Mouse (Mus musculus) thymus, adult 2 months (tissue): Measurements from ENCODE around the gene St3gal4. TPM values are rescaled to one million over a fixed set of nuclear protein-coding genes. Genes with fewer than 3 reads are reported as not detected.
A peak's percentile ranks its signal among the peaks of the same experiment; 100 is the strongest.

Experiments
- DNase-seq: peaks from one replicate; pipeline ENCODE4 v3.0.0; 2021
- H3K27ac ChIP-seq: fragments of 200-500 bp; 2 replicates; pipeline ENCODE4 v1.5.1; 2012; ENCODE audit warnings: low read length, control low read depth; ENCODE audit not compliant: control insufficient read depth, insufficient read depth
- H3K27me3 ChIP-seq: fragments of 200-500 bp; 2 replicates; pipeline ENCODE4 v1.6.1; 2012; ENCODE audit warnings: mild to moderate bottlenecking, low read length, moderate library complexity, mixed read lengths; ENCODE audit not compliant: control insufficient read depth, insufficient read depth
- H3K36me3 ChIP-seq: fragments of 200-500 bp; 2 replicates; pipeline ENCODE4 v1.6.1; 2012; ENCODE audit warnings: mild to moderate bottlenecking, low read length, moderate library complexity; ENCODE audit not compliant: control insufficient read depth, insufficient read depth
- H3K4me1 ChIP-seq: fragments of 200-500 bp; replicated peaks from 2 replicates; pipeline ENCODE4 v1.6.1; 2012; ENCODE audit warnings: low read length; ENCODE audit not compliant: control insufficient read depth, insufficient read depth
- H3K4me3 ChIP-seq: fragments of 200-500 bp; 2 replicates; pipeline ENCODE4 v1.5.1; 2012; ENCODE audit warnings: mild to moderate bottlenecking, low read length, control low read depth, moderate library complexity; ENCODE audit not compliant: control insufficient read depth, insufficient read depth
- CTCF ChIP-seq: fragments of 200-500 bp; IDR thresholded peaks from 2 replicates; pipeline ENCODE4 v1.5.1; 2012; ENCODE audit warnings: mild to moderate bottlenecking, control low read depth, low read length, moderate library complexity, borderline replicate concordance; ENCODE audit not compliant: control insufficient read depth, poor library complexity, insufficient read depth; ENCODE audit errors: extremely low read depth
- POLR2A ChIP-seq: fragments of 200-500 bp; IDR thresholded peaks from 2 replicates; pipeline ENCODE4 v1.6.1; 2012; ENCODE audit warnings: mild to moderate bottlenecking, low read length, control low read depth, moderate library complexity; ENCODE audit not compliant: control insufficient read depth, poor library complexity, insufficient read depth; ENCODE audit errors: extremely low read depth
- WGBS: fragments of 180-500 bp; shearing (Covaris S2); methylation state at CpG from one replicate; pipeline ENCODE4 v1.1.7; 2018; 5-methylcytosine and 5-hydroxymethylcytosine counted together
- polyA plus RNA-seq: library from polyadenylated mRNA; depleted of rRNA; stranded (reverse); fragments of >200 nt; gene quantifications from 2 replicates; pipeline ENCODE4 v1.2.3, GENCODE M21; 2012

St3gal4 gene
- polyA plus RNA-seq, 1 experiment, result 8.9 TPM

- H3K27ac ChIP-seq, result no peak overlapping the region
- H3K4me1 ChIP-seq, result peaks cover 17% of the 10 kb centered on the region
- DNase-seq, result peak; percentile 19
- WGBS, result 1% methylated on average over 4 of the region's 4 CpGs
- TF ChIP-seq CTCF (no peak), POLR2A (no peak)
- H3K36me3 ChIP-seq, result no peaks in the 10 kb centered on the region
- H3K27me3 ChIP-seq, result no peaks in the 10 kb centered on the region
- peak overlapping the region; percentile 65 for H3K4me3 ChIP-seq
These were observed 3.3 kb downstream of the St3gal4 start for GRCm38 (mm10) chr9:35115804-35116203.

- peaks cover 17% of the 10 kb centered on the region for H3K4me1 ChIP-seq
These were observed 3.8 kb downstream of the St3gal4 start for GRCm38 (mm10) chr9:35115299-35115698.

GRCm38 (mm10) chr9:35114234-35114633, 4.8 kb downstream of the St3gal4 start:
- Histone ChIP-seq H3K27me3 (no peaks in the 10 kb centered on the region), H3K4me3 (no peak overlapping the region), H3K36me3 (no peaks in the 10 kb centered on the region), H3K4me1 (peaks cover 17% of the 10 kb centered on the region), H3K27ac (no peak overlapping the region)
- DNase-seq, result no peak
- no peak for TF ChIP-seq POLR2A
- TF ChIP-seq CTCF, result no peak
- 79% methylated on average over 3 of the region's 3 CpGs for WGBS

More at GRCm38 (mm10) chr9:35115299-35115698, 3.8 kb downstream of the St3gal4 start:
- DNase-seq, result no peak
- WGBS, result 65% methylated on average over 3 of the region's 4 CpGs
- no peaks in the 10 kb centered on the region for H3K27me3 ChIP-seq
- no peak overlapping the region for H3K4me3 ChIP-seq
- H3K27ac ChIP-seq, result no peak overlapping the region
- no peaks in the 10 kb centered on the region for H3K36me3 ChIP-seq
- TF ChIP-seq POLR2A, result no peak
- no peak for TF ChIP-seq CTCF

GRCm38 (mm10) chr9:35111941-35112595, 7.0 kb downstream of the St3gal4 start:
- Histone ChIP-seq H3K4me1 (peaks cover 17% of the 10 kb centered on the region), H3K27ac (no peak overlapping the region), H3K4me3 (no peak overlapping the region), H3K27me3 (no peaks in the 10 kb centered on the region), H3K36me3 (no peaks in the 10 kb centered on the region)
- DNase-seq, result no peak
- TF ChIP-seq POLR2A (no peak), CTCF (no peak)
- WGBS, result 89% methylated on average over 19 of the region's 19 CpGs

GRCm38 (mm10) chr9:35111446-35111845, 7.6 kb downstream of the St3gal4 start:
- DNase-seq, result no peak
- TF ChIP-seq POLR2A, result no peak
- no peak for TF ChIP-seq CTCF
- no peak overlapping the region for H3K4me3 ChIP-seq
- H3K27me3 ChIP-seq, result no peaks in the 10 kb centered on the region
- H3K27ac ChIP-seq, result no peak overlapping the region
- H3K36me3 ChIP-seq, result no peaks in the 10 kb centered on the region
- WGBS, result 95% methylated on average over 7 of the region's 7 CpGs
- peaks cover 19% of the 10 kb centered on the region for H3K4me1 ChIP-seq

- Histone ChIP-seq H3K4me1 (peaks cover 20% of the 10 kb centered on the region), H3K27ac (no peak overlapping the region), H3K36me3 (no peaks in the 10 kb centered on the region), H3K27me3 (no peaks in the 10 kb centered on the region), H3K4me3 (no peak overlapping the region)
- WGBS, result 97% methylated on average over 4 of the region's 4 CpGs
- DNase-seq, result no peak
- TF ChIP-seq CTCF (no peak), POLR2A (no peak)
These were observed 8.5 kb downstream of the St3gal4 start for GRCm38 (mm10) chr9:35110567-35110966.
